11 mouse cellular contexts compared by ENCODE assay signal in the genomic region with DNA sequence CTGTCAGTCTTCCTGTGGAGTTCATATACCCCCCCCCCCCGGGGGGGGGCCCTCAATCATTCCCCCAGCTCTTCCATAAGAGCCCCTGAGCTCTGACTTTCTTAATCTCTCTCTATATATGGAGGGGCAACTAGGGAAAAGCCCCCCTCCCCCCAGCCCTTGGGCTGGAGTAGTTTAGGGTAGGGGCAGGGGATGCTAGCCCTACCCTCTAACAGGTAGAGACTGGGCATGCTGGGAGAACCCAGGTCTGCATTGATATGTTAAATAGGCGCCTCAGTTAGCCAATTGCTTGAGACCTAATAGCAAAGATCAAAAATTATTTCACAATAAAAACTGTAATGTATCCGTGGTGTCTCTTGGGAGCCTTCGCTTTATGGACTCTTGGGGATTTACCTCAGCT. TPM values are rescaled to one million over a fixed set of nuclear protein-coding genes. Genes with fewer than 3 reads are reported as not detected.
DNase-seq lines count a peak whose midpoint lies in the region; ATAC-seq and TF ChIP-seq lines count a peak whose summit lies in the region.
"Had no signal": no experiment of that assay in that cellular context is flagged by ENCODE, and none has a peak within 500 bp of the region (broad histone marks: within the 10 kb centered on the region; RNA-seq: fewer than 3 reads in every experiment).

No protein-coding gene starts in this region.

- H3K27me3 ChIP-seq in heart, postnatal 0 days (ENCODE audit: control insufficient read depth, insufficient read depth, low read length) = no peaks in the 10 kb centered on the region
- no peaks in the 10 kb centered on the region for H3K27me3 ChIP-seq in embryonic facial prominence, embryonic 13.5 days
- H3K27me3 ChIP-seq in hindbrain, postnatal 0 days (ENCODE audit: insufficient read depth, low read length) = no peaks in the 10 kb centered on the region
- no peaks in the 10 kb centered on the region for H3K27me3 ChIP-seq in midbrain, postnatal 0 days (ENCODE audit: insufficient read depth, low read length)

- TF ChIP-seq CTCF in heart, postnatal 0 days (IDR thresholded peaks at IDR 0.05; ENCODE audit: low read depth) = no peak
- no peak for TF ChIP-seq CTCF in hindbrain, postnatal 0 days (IDR thresholded peaks at IDR 0.05; ENCODE audit: low read depth)
- no peak for TF ChIP-seq CTCF in midbrain, postnatal 0 days (IDR thresholded peaks at IDR 0.05)

- no peak for DNase-seq in heart, postnatal 0 days (ENCODE audit: low spot score)
- DNase-seq in heart, postnatal 14 days = no peak
- DNase-seq in hindbrain, postnatal 0 days (ENCODE audit: low spot score) = no peak
- DNase-seq in midbrain, postnatal 0 days (ENCODE audit: low spot score) = no peak
- no peak for DNase-seq in layer of hippocampus, adult 11-12 months (ENCODE audit: low spot score)
- no peak for DNase-seq in thymus, postnatal 36 days
- no peak for DNase-seq in right cerebral cortex, adult 2 months (ENCODE audit: low spot score in 2 of 2)
- DNase-seq: left cerebral cortex, postnatal 4 days had no signal

- intact Hi-C loops in heart, postnatal 14 days (cut with DNase I) = no loop called here

- 0 out of 2 replicates have a peak overlapping the region, but pooled peaks have one; percentile 89 for H3K4me2 ChIP-seq in heart, postnatal 0 days (ENCODE audit: low read depth, low read length)
- peak overlapping the region; percentile 74 for H3K4me2 ChIP-seq in embryonic facial prominence, embryonic 13.5 days
- peak overlapping the region; percentile 82 for H3K4me2 ChIP-seq in hindbrain, postnatal 0 days (ENCODE audit: low read depth, low read length)
- H3K4me2 ChIP-seq in midbrain, postnatal 0 days (ENCODE audit: low read depth, low read length, poor library complexity, severe bottlenecking) = peak overlapping the region; percentile 80

- H3K9me3 ChIP-seq in heart, postnatal 0 days (replicated peaks; ENCODE audit: control insufficient read depth, low read length) = no peaks in the 10 kb centered on the region
- no peaks in the 10 kb centered on the region for H3K9me3 ChIP-seq in embryonic facial prominence, embryonic 13.5 days
- H3K9me3 ChIP-seq in hindbrain, postnatal 0 days (ENCODE audit: low read length) = no peaks in the 10 kb centered on the region
- H3K9me3 ChIP-seq in midbrain, postnatal 0 days (ENCODE audit: low read length) = no peaks in the 10 kb centered on the region

- H3K36me3 ChIP-seq in heart, postnatal 0 days (replicated peaks; ENCODE audit: control insufficient read depth, insufficient read depth, low read length) = 0 out of 2 replicates have a peak, but pooled peaks cover 4% of the 10 kb centered on the region
- peaks cover 4% of the 10 kb centered on the region for H3K36me3 ChIP-seq in embryonic facial prominence, embryonic 13.5 days
- H3K36me3 ChIP-seq in hindbrain, postnatal 0 days (ENCODE audit: insufficient read depth, low read length) = no peaks in the 10 kb centered on the region; the same call in 1 of the 2 replicates
- H3K36me3 ChIP-seq in midbrain, postnatal 0 days (ENCODE audit: insufficient read depth, low read length) = 0 out of 2 replicates have a peak, but pooled peaks cover 4% of the 10 kb centered on the region

- no peak for ATAC-seq in heart, postnatal 0 days (ENCODE audit: insufficient read depth, low read depth)
- ATAC-seq in embryonic facial prominence, embryonic 13.5 days (ENCODE audit: insufficient number of reproducible peaks, insufficient read depth, low FRiP score, low TSS enrichment, low read depth) = no peak
- ATAC-seq in hindbrain, postnatal 0 days = peak; percentile 22; the same call in 1 of the 2 replicates
- ATAC-seq in midbrain, postnatal 0 days (ENCODE audit: low FRiP score) = no peak

- no peak for TF ChIP-seq EP300 in heart, postnatal 0 days (IDR thresholded peaks at IDR 0.05; ENCODE audit: low read depth)

- H3K4me1 ChIP-seq in heart, postnatal 0 days (ENCODE audit: control insufficient read depth, insufficient read depth) = 0 out of 2 replicates have a peak, but pooled peaks cover 4% of the 10 kb centered on the region
- H3K4me1 ChIP-seq in embryonic facial prominence, embryonic 13.5 days = peaks cover 17% of the 10 kb centered on the region; the same call in 1 of the 2 replicates
- H3K4me1 ChIP-seq in hindbrain, postnatal 0 days (ENCODE audit: insufficient read depth, low read length) = 0 out of 2 replicates have a peak, but pooled peaks cover 6% of the 10 kb centered on the region
- H3K4me1 ChIP-seq in midbrain, postnatal 0 days (ENCODE audit: insufficient read depth, low read length) = no peaks in the 10 kb centered on the region

- no peak overlapping the region for H3K9ac ChIP-seq in heart, postnatal 0 days (replicated peaks; ENCODE audit: low read depth, low read length)
- H3K9ac ChIP-seq in embryonic facial prominence, embryonic 13.5 days = no peak overlapping the region
- peak overlapping the region; percentile 68; the same call in 1 of the 2 replicates for H3K9ac ChIP-seq in hindbrain, postnatal 0 days (replicated peaks; ENCODE audit: low read length)
- H3K9ac ChIP-seq in midbrain, postnatal 0 days (replicated peaks; ENCODE audit: low read length, poor library complexity, severe bottlenecking) = no peak overlapping the region

- no peak overlapping the region for H3K27ac ChIP-seq in heart, postnatal 0 days (ENCODE audit: low read depth)
- no peak overlapping the region for H3K27ac ChIP-seq in embryonic facial prominence, embryonic 13.5 days
- H3K27ac ChIP-seq in hindbrain, postnatal 0 days = no peak overlapping the region
- H3K27ac ChIP-seq in midbrain, postnatal 0 days (ENCODE audit: low read depth, low read length) = peak overlapping the region; percentile 72; the same call in 1 of the 2 replicates

- no peak overlapping the region; the same call in 1 of the 2 replicates for H3K4me3 ChIP-seq in heart, postnatal 0 days (ENCODE audit: low read depth, low read length)
- H3K4me3 ChIP-seq in embryonic facial prominence, embryonic 13.5 days = peak overlapping the region; percentile 76; the same call in 1 of the 2 replicates
- H3K4me3 ChIP-seq in hindbrain, postnatal 0 days (ENCODE audit: low read length) = peak overlapping the region; percentile 78
- H3K4me3 ChIP-seq in midbrain, postnatal 0 days (ENCODE audit: low read depth, low read length) = peak overlapping the region; percentile 59; the same call in 1 of the 2 replicates

- 42% methylated on average over 4 of the region's 4 CpGs for WGBS in heart, postnatal 0 days
- WGBS in embryonic facial prominence, embryonic 13.5 days = 46% methylated on average over 4 of the region's 4 CpGs
- whole genome bisulfite sequencing in hindbrain, postnatal 0 days = 48% methylated on average over 4 of the region's 4 CpGs
- WGBS in midbrain, postnatal 0 days = 41% methylated on average over 4 of the region's 4 CpGs

RNA-seq across cellular contexts. Expression of a gene that starts 0.8 kb away (rescaled TPM):
- total RNA-seq in heart, postnatal 0 days (2014; rRNA removed; ENCODE audit: low replicate concordance) = 9.6 and 12.7 TPM in 2 replicates
- 9.2 and 10.3 TPM in 2 replicates for polyA plus RNA-seq in heart, postnatal 0 days (2015; fragmentation: Nextera tagmentation; extraction: Ambion mirVana)
- 1 to 10 TPM; 5.0 to 7.5 TPM for total RNA-seq in heart, postnatal 14 days (2021)
- 51.5 and 54.8 TPM in 2 replicates for polyA plus RNA-seq in embryonic facial prominence, embryonic 13.5 days (2015; fragmentation: Nextera tagmentation; extraction: Ambion mirVana)
- 42.2 and 62.1 TPM in 2 replicates for total RNA-seq in hindbrain, postnatal 0 days (2014; rRNA removed)
- polyA plus RNA-seq in hindbrain, postnatal 0 days (2015; fragmentation: Nextera tagmentation; extraction: Ambion mirVana) = 59.1 and 66.6 TPM in 2 replicates
- 48.2 and 49.7 TPM in 2 replicates for total RNA-seq in midbrain, postnatal 0 days (2014; rRNA removed)
- polyA plus RNA-seq in midbrain, postnatal 0 days (2015; fragmentation: Nextera tagmentation; extraction: Ambion mirVana) = 68.1 and 70.1 TPM in 2 replicates

RNA-seq across cellular contexts. Expression of a gene that starts 24.4 kb away (rescaled TPM):
- not detected in 2 replicates for total RNA-seq in heart, postnatal 0 days (2014; rRNA removed; ENCODE audit: low replicate concordance)
- 0.23 TPM in 1 of 2 replicates, not detected in the other for polyA plus RNA-seq in heart, postnatal 0 days (2015; fragmentation: Nextera tagmentation; extraction: Ambion mirVana)
- total RNA-seq in heart, postnatal 14 days (2021) = under 1 TPM; 0.15 to 0.53 TPM
- 0.35 and 0.48 TPM in 2 replicates for polyA plus RNA-seq in embryonic facial prominence, embryonic 13.5 days (2015; fragmentation: Nextera tagmentation; extraction: Ambion mirVana)
- 2.4 and 3.3 TPM in 2 replicates for total RNA-seq in hindbrain, postnatal 0 days (2014; rRNA removed)
- polyA plus RNA-seq in hindbrain, postnatal 0 days (2015; fragmentation: Nextera tagmentation; extraction: Ambion mirVana) = 2.1 TPM in 2 replicates
- 1.7 and 3.5 TPM in 2 replicates for total RNA-seq in midbrain, postnatal 0 days (2014; rRNA removed)
- polyA plus RNA-seq in midbrain, postnatal 0 days (2015; fragmentation: Nextera tagmentation; extraction: Ambion mirVana) = 2.0 and 3.1 TPM in 2 replicates
- total RNA-seq: CH12.LX; common myeloid progenitor, adult 5-6 weeks had no signal
